Mouse (Mus musculus) forebrain, embryonic 15.5 days (tissue): ENCODE measurements around the gene Gli2. TPM values are rescaled to one million over a fixed set of nuclear protein-coding genes. Genes with fewer than 3 reads are reported as not detected.

Experiments
- ATAC-seq: fragments of 200-750 bp; cut with Nextera tagmentation; replicated peaks from 2 replicates; pipeline ENCODE4 v1.8.0; 2017; ENCODE audit warnings: mild to moderate bottlenecking, moderate TSS enrichment, moderate library complexity
- H3K27ac ChIP-seq: fragments of 300-500 bp; sonication (generic); replicated peaks from 2 replicates; pipeline ENCODE4 v1.5.1; 2015; ENCODE audit warnings: mild to moderate bottlenecking, inconsistent platforms
- H3K27me3 ChIP-seq: fragments of 300-500 bp; sonication (generic); 2 replicates; pipeline ENCODE4 v1.6.1; 2015; ENCODE audit warnings: inconsistent platforms
- H3K36me3 ChIP-seq: fragments of 300-500 bp; sonication (generic); 2 replicates; pipeline ENCODE4 v1.6.1; 2015; ENCODE audit warnings: mild to moderate bottlenecking, inconsistent platforms
- H3K4me1 ChIP-seq: fragments of 300-500 bp; sonication (generic); 2 replicates; pipeline ENCODE4 v1.6.1; 2015; ENCODE audit warnings: inconsistent platforms
- H3K4me2 ChIP-seq: fragments of 300-500 bp; sonication (generic); replicated peaks from 2 replicates; pipeline ENCODE4 v1.6.1; 2015; ENCODE audit warnings: mild to moderate bottlenecking, inconsistent platforms
- H3K4me3 ChIP-seq: fragments of 300-500 bp; sonication (generic); 2 replicates; pipeline ENCODE4 v1.5.1; 2015; ENCODE audit warnings: mild to moderate bottlenecking, inconsistent platforms
- H3K9ac ChIP-seq: fragments of 300-500 bp; sonication (generic); replicated peaks from 2 replicates; pipeline ENCODE4 v1.6.1; 2015; ENCODE audit warnings: mild to moderate bottlenecking, inconsistent platforms
- H3K9me3 ChIP-seq: fragments of 300-500 bp; sonication (generic); 2 replicates; pipeline ENCODE4 v1.6.1; 2016; ENCODE audit warnings: inconsistent platforms
- WGBS: fragments of 180-500 bp; shearing (Covaris S2); methylation state at CpG from one replicate; pipeline ENCODE4 v1.1.7; 2015; ENCODE audit warnings: mixed read lengths; 5-methylcytosine and 5-hydroxymethylcytosine counted together
- polyA plus RNA-seq: library from polyadenylated mRNA; unstranded; fragments of >200 nt; fragmentation: Nextera tagmentation; extraction: Ambion mirVana; gene quantifications from 2 replicates; pipeline ENCODE4 v1.2.1, GENCODE M21; 2015

Gene Gli2
- polyA plus RNA-seq, 1 experiment from 2014 or later, result 4.0 TPM

GRCm38 (mm10) chr1:119048988-119049387 lies 4.4 kb downstream of the Gli2 start:
- Histone ChIP-seq H3K36me3 (no peaks in the 10 kb centered on the region), H3K4me1 (peaks cover 66% of the 10 kb centered on the region), H3K9me3 (no peaks in the 10 kb centered on the region), H3K27me3 (no peaks in the 10 kb centered on the region), H3K4me3 (peak overlapping the region; percentile 64), H3K9ac (peak overlapping the region; percentile 44; the same call in 1 of the 2 replicates), H3K27ac (peak overlapping the region; percentile 94), H3K4me2 (peak overlapping the region; percentile 69)
- no peak for ATAC-seq
- WGBS, result 3% methylated on average over 11 of the region's 11 CpGs

GRCm38 (mm10) chr1:119048547-119048946 lies 4.9 kb downstream of the Gli2 start:
- peak overlapping the region; percentile 44 for H3K9ac ChIP-seq
- peaks cover 62% of the 10 kb centered on the region for H3K4me1 ChIP-seq
- H3K4me3 ChIP-seq, result peak overlapping the region; percentile 64
- peak overlapping the region; percentile 69 for H3K4me2 ChIP-seq
- H3K36me3 ChIP-seq, result no peaks in the 10 kb centered on the region
- WGBS, result under 1% methylated on average over 6 of the region's 6 CpGs
- peak; percentile 4; the same call in 1 of the 2 replicates for ATAC-seq
- peak overlapping the region; percentile 94 for H3K27ac ChIP-seq
- H3K9me3 ChIP-seq, result no peaks in the 10 kb centered on the region
- H3K27me3 ChIP-seq, result no peaks in the 10 kb centered on the region

- Histone ChIP-seq H3K4me3 (peak overlapping the region; percentile 64), H3K4me2 (peak overlapping the region; percentile 69), H3K27me3 (no peaks in the 10 kb centered on the region), H3K9me3 (no peaks in the 10 kb centered on the region), H3K4me1 (peaks cover 55% of the 10 kb centered on the region), H3K27ac (peak overlapping the region; percentile 94), H3K9ac (peak overlapping the region; percentile 78), H3K36me3 (no peaks in the 10 kb centered on the region)
- under 1% methylated on average over 58 of the region's 61 CpGs for WGBS
- ATAC-seq, result peak; percentile 60
These were observed 5.7 kb downstream of the Gli2 start for GRCm38 (mm10) chr1:119047462-119048371.

GRCm38 (mm10) chr1:119038436-119038835 lies 15.0 kb downstream of the Gli2 start:
- no peaks in the 10 kb centered on the region for H3K27me3 ChIP-seq
- 85% methylated on average over 1 of the region's 1 CpGs for WGBS
- H3K36me3 ChIP-seq, result no peaks in the 10 kb centered on the region
- H3K9me3 ChIP-seq, result no peaks in the 10 kb centered on the region
- H3K4me3 ChIP-seq, result no peak overlapping the region
- H3K27ac ChIP-seq, result no peak overlapping the region
- no peak for ATAC-seq
- H3K4me2 ChIP-seq, result no peak overlapping the region
- H3K9ac ChIP-seq, result no peak overlapping the region
- H3K4me1 ChIP-seq, result peaks cover 26% of the 10 kb centered on the region

GRCm38 (mm10) chr1:119035931-119036330 lies 17.5 kb downstream of the Gli2 start:
- 59% methylated on average over 8 of the region's 8 CpGs for WGBS
- peaks cover 33% of the 10 kb centered on the region for H3K4me1 ChIP-seq
- no peak overlapping the region for H3K4me3 ChIP-seq
- H3K27me3 ChIP-seq, result no peaks in the 10 kb centered on the region
- no peaks in the 10 kb centered on the region for H3K9me3 ChIP-seq
- no peaks in the 10 kb centered on the region for H3K36me3 ChIP-seq
- ATAC-seq, result no peak
- H3K27ac ChIP-seq, result no peak overlapping the region
- no peak overlapping the region for H3K4me2 ChIP-seq
- no peak overlapping the region for H3K9ac ChIP-seq

GRCm38 (mm10) chr1:119035301-119035700 lies 18.1 kb downstream of the Gli2 start:
- H3K27me3 ChIP-seq, result no peaks in the 10 kb centered on the region
- no peaks in the 10 kb centered on the region for H3K9me3 ChIP-seq
- peak overlapping the region; percentile 84; the same call in 1 of the 2 replicates for H3K27ac ChIP-seq
- H3K9ac ChIP-seq, result no peak overlapping the region
- H3K4me1 ChIP-seq, result peaks cover 33% of the 10 kb centered on the region
- no peak overlapping the region for H3K4me2 ChIP-seq
- 57% methylated on average over 9 of the region's 9 CpGs for WGBS
- no peaks in the 10 kb centered on the region for H3K36me3 ChIP-seq
- H3K4me3 ChIP-seq, result no peak overlapping the region
- no peak for ATAC-seq

GRCm38 (mm10) chr1:119034163-119034705 lies 19.2 kb downstream of the Gli2 start:
- Histone ChIP-seq H3K4me2 (no peak overlapping the region), H3K36me3 (no peaks in the 10 kb centered on the region), H3K27me3 (no peaks in the 10 kb centered on the region), H3K4me3 (no peak overlapping the region), H3K9me3 (no peaks in the 10 kb centered on the region), H3K9ac (no peak overlapping the region), H3K27ac (peak overlapping the region; percentile 84), H3K4me1 (peaks cover 33% of the 10 kb centered on the region)
- no peak for ATAC-seq
- WGBS, result 12% methylated on average over 13 of the region's 13 CpGs

GRCm38 (mm10) chr1:119033450-119034162 lies 19.8 kb downstream of the Gli2 start:
- H3K9me3 ChIP-seq, result no peaks in the 10 kb centered on the region
- no peak overlapping the region for H3K4me3 ChIP-seq
- no peaks in the 10 kb centered on the region for H3K27me3 ChIP-seq
- 0 out of 2 replicates have a peak overlapping the region, but pooled peaks have one; percentile 3 for H3K4me2 ChIP-seq
- 37% methylated on average over 3 of the region's 3 CpGs for WGBS
- peak overlapping the region; percentile 84 for H3K27ac ChIP-seq
- H3K4me1 ChIP-seq, result peaks cover 33% of the 10 kb centered on the region
- H3K9ac ChIP-seq, result no peak overlapping the region
- no peaks in the 10 kb centered on the region for H3K36me3 ChIP-seq
- ATAC-seq, result peak; percentile 90

- ATAC-seq, result no peak
- Histone ChIP-seq H3K27ac (no peak overlapping the region), H3K36me3 (no peaks in the 10 kb centered on the region), H3K9me3 (no peaks in the 10 kb centered on the region), H3K27me3 (no peaks in the 10 kb centered on the region), H3K4me1 (peaks cover 38% of the 10 kb centered on the region), H3K4me3 (no peak overlapping the region), H3K4me2 (no peak overlapping the region), H3K9ac (no peak overlapping the region)
- 92% methylated on average over 6 of the region's 6 CpGs for WGBS
These were observed 22.2 kb downstream of the Gli2 start for GRCm38 (mm10) chr1:119031185-119031584.

- Histone ChIP-seq H3K9ac (no peak overlapping the region), H3K27ac (no peak overlapping the region), H3K4me1 (0 out of 2 replicates have a peak, but pooled peaks cover 11% of the 10 kb centered on the region), H3K9me3 (no peaks in the 10 kb centered on the region), H3K4me2 (no peak overlapping the region), H3K36me3 (no peaks in the 10 kb centered on the region), H3K4me3 (no peak overlapping the region), H3K27me3 (no peaks in the 10 kb centered on the region)
- WGBS, result 56% methylated on average over 8 of the region's 8 CpGs
- no peak for ATAC-seq
These were observed 27.6 kb downstream of the Gli2 start for GRCm38 (mm10) chr1:119025647-119026358.

- 92% methylated on average over 1 of the region's 1 CpGs for WGBS
- no peak overlapping the region for H3K4me2 ChIP-seq
- no peaks in the 10 kb centered on the region for H3K27me3 ChIP-seq
- ATAC-seq, result no peak
- no peak overlapping the region for H3K27ac ChIP-seq
- peaks cover 21% of the 10 kb centered on the region for H3K4me1 ChIP-seq
- H3K4me3 ChIP-seq, result no peak overlapping the region
- H3K9ac ChIP-seq, result no peak overlapping the region
- no peaks in the 10 kb centered on the region for H3K9me3 ChIP-seq
- H3K36me3 ChIP-seq, result no peaks in the 10 kb centered on the region
These were observed 31.1 kb downstream of the Gli2 start for GRCm38 (mm10) chr1:119022311-119022710.
